ENCODE assay signal across 10 mouse cellular contexts in the genomic region with DNA sequence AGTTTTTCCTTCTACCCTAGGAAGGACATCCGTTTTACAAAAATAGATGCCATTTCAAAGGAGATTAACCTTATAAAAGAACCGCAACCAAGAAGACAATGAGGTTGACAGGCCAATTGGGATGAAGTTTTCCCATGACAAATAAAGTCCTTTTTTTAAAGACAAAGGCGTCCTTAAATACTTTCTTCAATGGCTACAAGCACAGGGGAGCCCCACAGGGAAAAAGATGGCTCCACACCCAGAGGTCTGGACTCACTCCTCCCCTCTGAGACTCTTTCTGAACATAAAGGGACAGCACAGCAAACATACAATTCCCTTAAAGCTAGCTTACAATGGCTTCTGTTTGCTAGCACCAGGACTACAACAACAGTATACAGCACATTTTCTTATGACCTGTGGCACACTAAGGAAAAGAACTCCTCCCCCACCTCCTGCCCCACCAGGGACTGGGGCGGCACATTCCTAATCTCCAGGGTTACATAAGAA.
DNase-seq lines count a peak whose midpoint lies in the region; ATAC-seq and TF ChIP-seq lines count a peak whose summit lies in the region.
"Had no signal": no experiment of that assay in that cellular context is flagged by ENCODE, and none has a peak within 500 bp of the region (broad histone marks: within the 10 kb centered on the region; RNA-seq: fewer than 3 reads in every experiment).

No protein-coding gene starts in this region.

- no peak overlapping the region for H3K9ac ChIP-seq in embryonic facial prominence, embryonic 15.5 days

- no peak overlapping the region for H3K4me3 ChIP-seq in embryonic facial prominence, embryonic 15.5 days (replicated peaks)
- H3K4me3 ChIP-seq in embryonic facial prominence, embryonic 10.5 days, result no peak overlapping the region
- no peak overlapping the region for H3K4me3 ChIP-seq in left cerebral cortex, adult 2 months

- no peaks in the 10 kb centered on the region for H3K9me3 ChIP-seq in embryonic facial prominence, embryonic 15.5 days (replicated peaks)
- no peaks in the 10 kb centered on the region for H3K9me3 ChIP-seq in embryonic facial prominence, embryonic 10.5 days

- ATAC-seq in embryonic facial prominence, embryonic 15.5 days (ENCODE audit: insufficient number of reproducible peaks, low FRiP score, low TSS enrichment, low read depth), result no peak

- no peaks in the 10 kb centered on the region for H3K27me3 ChIP-seq in embryonic facial prominence, embryonic 15.5 days
- no peaks in the 10 kb centered on the region for H3K27me3 ChIP-seq in embryonic facial prominence, embryonic 10.5 days (replicated peaks; ENCODE audit: low read depth, poor library complexity, severe bottlenecking)

- intact Hi-C loops in left cerebral cortex, adult 2 months (cut with DNase I), result loop anchor here (2.0 kb wide), 1 partner anchor 16 kb away; no protein-coding TSS in a partner anchor

- WGBS in embryonic facial prominence, embryonic 15.5 days, result 33% methylated on average over 4 of the region's 4 CpGs
- WGBS in embryonic facial prominence, embryonic 10.5 days, result 20% methylated on average over 4 of the region's 4 CpGs

- peak overlapping the region; percentile 39; the same call in 1 of the 2 replicates for H3K27ac ChIP-seq in embryonic facial prominence, embryonic 15.5 days (replicated peaks)
- H3K27ac ChIP-seq in embryonic facial prominence, embryonic 10.5 days (replicated peaks), result no peak overlapping the region
- peak overlapping the region; percentile 84 for H3K27ac ChIP-seq in left cerebral cortex, adult 2 months

- peaks cover 35% of the 10 kb centered on the region for H3K4me1 ChIP-seq in embryonic facial prominence, embryonic 15.5 days
- H3K4me1 ChIP-seq in embryonic facial prominence, embryonic 10.5 days, result peaks cover 36% of the 10 kb centered on the region

- no peak for TF ChIP-seq CTCF in left cerebral cortex, adult 2 months (IDR thresholded peaks at IDR 0.05)
- no peak for TF ChIP-seq CTCF in brain, embryonic 14.5 days (IDR thresholded peaks at IDR 0.05; ENCODE audit: borderline replicate concordance, extremely low read depth, insufficient read depth, insufficient read length)

- TF ChIP-seq POLR2A in brain, embryonic 14.5 days (IDR thresholded peaks at IDR 0.05; ENCODE audit: borderline replicate concordance, extremely low read depth, insufficient read depth, insufficient read length, poor library complexity, severe bottlenecking), result no peak

- H3K36me3 ChIP-seq in embryonic facial prominence, embryonic 15.5 days, result no peaks in the 10 kb centered on the region
- no peaks in the 10 kb centered on the region for H3K36me3 ChIP-seq in embryonic facial prominence, embryonic 10.5 days (replicated peaks)

- no peak overlapping the region for H3K4me2 ChIP-seq in embryonic facial prominence, embryonic 15.5 days (replicated peaks)

- no peak for DNase-seq in embryonic facial prominence, embryonic 10.5 days (ENCODE audit: low spot score)
- no peak for DNase-seq in left cerebral cortex, adult 2 months (ENCODE audit: extremely low spot score in 1 of 2, low spot score in 2 of 2)
- DNase-seq in left cerebral cortex, adult 8-10 months (ENCODE audit: low spot score in 2 of 2), result no peak
- DNase-seq in brain, embryonic 14.5 days (ENCODE audit: low read depth), result peak; percentile 20
- peak; percentile 40 to 68 for DNase-seq in kidney, postnatal 36 days
- no peak for DNase-seq in frontal cortex, postnatal 25 days (ENCODE audit: low spot score in 2 of 2)
- DNase-seq in layer of hippocampus, postnatal 10 days (ENCODE audit: low spot score in 2 of 2), result no peak
- DNase-seq: cerebellum, adult 9-11 months; right cerebral cortex, postnatal 4 days had no signal

Comparison
In these comparisons a context has a peak if more than half of its experiments do, and no peak if none do; other contexts are left out.
1. DNase-seq: peak in brain, embryonic 14.5 days (single experiment) and kidney, postnatal 36 days (2 of 2); none in embryonic facial prominence, embryonic 10.5 days (single experiment), left cerebral cortex, adult 2 months (0 of 2), left cerebral cortex, adult 8-10 months (0 of 2), frontal cortex, postnatal 25 days (0 of 2) and layer of hippocampus, postnatal 10 days (0 of 2).